Mouse (Mus musculus) layer of hippocampus, postnatal 25 days (tissue): Measurements from ENCODE around the gene Olfr958. TPM values are rescaled to one million over a fixed set of nuclear protein-coding genes. Genes with fewer than 3 reads are reported as not detected.

Experiments used
- DNase-seq, 2 experiments: peaks; one replicate each; pipeline ENCODE4 v3.0.0; 2022; ENCODE audit warnings: mixed read lengths in 2 of 2, low spot score in 1 of 2; ENCODE audit errors: extremely low spot score in 1 of 2
- total RNA-seq, 2 experiments: library from RNA; stranded (reverse); gene quantifications; 2 replicates each; pipeline ENCODE4 v1.2.3; 2021

Gene Olfr958
- not detected for total RNA-seq

GRCm38 (mm10) chr9:39553946-39554345, at the start of gene Olfr958:
Gene Olfr958, minus strand, starts transcription at chr9:39554054.
- no peak for DNase-seq

GRCm38 (mm10) chr9:39603333-39603845, 49.5 kb upstream of the Olfr958 start:
- DNase-seq, result no peak

GRCm38 (mm10) chr9:39602536-39603332, 48.9 kb upstream of the Olfr958 start:
- DNase-seq, result peak; percentile 15 to 20

- no peak for DNase-seq
Observed at GRCm38 (mm10) chr9:39577050-39577449, 23.2 kb upstream of the Olfr958 start.

- DNase-seq, result no peak
Observed at GRCm38 (mm10) chr9:39575469-39575868, 21.6 kb upstream of the Olfr958 start, which contains the start of gene Olfr959. Gene Olfr959, minus strand, starts transcription at chr9:39575569.

- no peak for DNase-seq
Observed at GRCm38 (mm10) chr9:39558349-39558647, 4.4 kb upstream of the Olfr958 start.

GRCm38 (mm10) chr9:39557529-39558348, 3.9 kb upstream of the Olfr958 start:
- no peak for DNase-seq

GRCm38 (mm10) chr9:39550806-39551205, 3.0 kb downstream of the Olfr958 start:
- DNase-seq, result no peak

- DNase-seq, result no peak
Observed at GRCm38 (mm10) chr9:39523616-39524285, 30.1 kb downstream of the Olfr958 start.

GRCm38 (mm10) chr9:39518595-39518994, 35.3 kb downstream of the Olfr958 start:
- no peak for DNase-seq

- DNase-seq, result no peak
Observed at GRCm38 (mm10) chr9:39515531-39515930, 38.3 kb downstream of the Olfr958 start, which contains the start of gene Olfr957. Gene Olfr957, minus strand, starts transcription at chr9:39515809.

GRCm38 (mm10) chr9:39509412-39509811, 44.4 kb downstream of the Olfr958 start:
- no peak for DNase-seq

GRCm38 (mm10) chr9:39508998-39509397, 44.9 kb downstream of the Olfr958 start:
- DNase-seq, result peak; percentile 22 to 82

Other genes starting within 250 kb of the Olfr958 start
- not detected for gene Olfr948, start 228.0 kb downstream of the Olfr958 start, total RNA-seq
- gene Olfr951, start 166.6 kb downstream of the Olfr958 start, total RNA-seq, result not detected
- gene Olfr952, start 126.9 kb downstream of the Olfr958 start, total RNA-seq, result not detected
- gene Olfr954, start 97.4 kb downstream of the Olfr958 start, total RNA-seq, result not detected
- not detected for gene Olfr955, start 82.1 kb downstream of the Olfr958 start, total RNA-seq
- not detected for gene Olfr44, start 60.1 kb downstream of the Olfr958 start, total RNA-seq
- not detected for gene Olfr957, start 38.2 kb downstream of the Olfr958 start, total RNA-seq
- not detected for gene Olfr959, start 21.5 kb upstream of the Olfr958 start, total RNA-seq
- gene AW551984, start 50.3 kb upstream of the Olfr958 start, total RNA-seq, result 1 to 10 TPM; 3.6 to 6.4 TPM
- gene Olfr148, start 56.6 kb upstream of the Olfr958 start, total RNA-seq, result not detected
- gene Olfr960, start 67.3 kb upstream of the Olfr958 start, total RNA-seq, result not detected
- gene Olfr961, start 91.0 kb upstream of the Olfr958 start, total RNA-seq, result not detected
- not detected for gene Olfr963, start 113.2 kb upstream of the Olfr958 start, total RNA-seq
- gene Olfr149, start 153.1 kb upstream of the Olfr958 start, total RNA-seq, result not detected
- gene Olfr965, start 157.3 kb upstream of the Olfr958 start, total RNA-seq, result not detected
- gene Olfr150, start 176.9 kb upstream of the Olfr958 start, total RNA-seq, result not detected
- not detected for gene Olfr967, start 192.2 kb upstream of the Olfr958 start, total RNA-seq
- gene Olfr968, start 229.2 kb upstream of the Olfr958 start, total RNA-seq, result not detected
- not detected for gene Olfr969, start 236.9 kb upstream of the Olfr958 start, total RNA-seq